Mouse (Mus musculus): ENCODE data around the gene Col4a3bp.

GRCm38 (mm10) chr13:96620891-96621290 lies 78.5 kb downstream of the Col4a3bp start:
- TF ChIP-seq POLR2A (IDR thresholded peaks at IDR 0.05; ENCODE audit: insufficient read depth, low read length) (no peak), CTCF (IDR thresholded peaks at IDR 0.05; ENCODE audit: low read depth, low read length) (no peak)
